Mouse (Mus musculus): Measurements from ENCODE around the gene Gm3476.
"Not testable (repeated sequence)": the region's sequence is repeated elsewhere in the genome, so short reads cannot be mapped to it uniquely, and the experiment has no call there.

- not testable (repeated sequence) for TF ChIP-seq CTCF (IDR thresholded peaks at IDR 0.05; ENCODE audit: low read depth, low read length); GATA1 (IDR thresholded peaks at IDR 0.05; ENCODE audit: borderline replicate concordance, low read length); POLR2AphosphoS5 (IDR thresholded peaks at IDR 0.05; ENCODE audit: insufficient replicate concordance, low read depth, low read length)
Observed at GRCm38 (mm10) chr14:6161085-6161484, 35.5 kb upstream of the Gm3476 start.

All from G1E (cell line).